Mouse (Mus musculus) right cerebral cortex, postnatal 10 days (tissue): ENCODE results near the gene 1700001C02Rik.

Experiments used
- DNase-seq, 2 experiments: peaks; one replicate each; pipeline ENCODE4 v3.0.0; 2021; ENCODE audit warnings: low spot score in 2 of 2

The 1700001C02Rik gene

DNA sequence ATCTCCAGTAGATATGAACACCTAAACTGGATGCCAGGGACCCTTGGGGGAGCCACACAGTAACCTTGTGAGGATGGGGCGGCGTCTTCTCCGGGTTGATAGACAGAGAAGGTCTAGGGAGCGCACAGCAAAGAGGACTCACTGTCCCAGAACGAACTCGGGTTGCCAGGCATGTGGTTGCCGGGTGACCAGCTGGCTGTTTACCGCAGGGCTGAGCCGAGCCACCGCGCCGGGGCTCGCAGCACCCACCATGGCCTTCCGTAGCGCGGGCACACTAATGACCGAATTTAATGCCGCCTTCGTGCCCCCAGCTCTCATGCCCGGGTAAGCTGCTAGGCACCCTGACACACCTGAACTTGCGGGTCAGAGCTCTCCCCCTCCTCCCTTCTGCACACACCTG lies at the start of gene 1700001C02Rik:
Gene 1700001C02Rik (plus strand): TSS at position 187 of the 400 bp plus-strand sequence.
- DNase-seq = peak; percentile 58 to 60

DNA sequence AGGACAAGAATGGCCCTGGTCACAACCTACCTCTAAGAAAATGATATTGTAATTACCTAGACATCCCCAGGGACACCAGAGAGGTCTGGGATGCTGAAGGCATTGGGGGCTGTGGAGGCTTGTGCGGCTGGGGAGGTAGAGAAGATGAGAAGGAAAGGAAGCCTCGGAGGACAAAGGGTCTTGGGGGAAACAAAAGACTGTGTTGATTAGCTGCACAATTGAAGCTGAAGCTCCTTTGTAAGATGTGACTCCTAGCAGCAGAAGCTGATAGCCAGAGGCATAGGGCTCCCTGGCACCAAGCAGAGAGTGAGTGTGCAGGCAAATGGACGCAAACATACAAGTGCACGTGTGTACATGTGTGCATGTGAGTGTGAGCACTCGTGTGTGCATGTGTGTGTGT lies 49.2 kb upstream of the 1700001C02Rik start:
- no peak for DNase-seq

DNA sequence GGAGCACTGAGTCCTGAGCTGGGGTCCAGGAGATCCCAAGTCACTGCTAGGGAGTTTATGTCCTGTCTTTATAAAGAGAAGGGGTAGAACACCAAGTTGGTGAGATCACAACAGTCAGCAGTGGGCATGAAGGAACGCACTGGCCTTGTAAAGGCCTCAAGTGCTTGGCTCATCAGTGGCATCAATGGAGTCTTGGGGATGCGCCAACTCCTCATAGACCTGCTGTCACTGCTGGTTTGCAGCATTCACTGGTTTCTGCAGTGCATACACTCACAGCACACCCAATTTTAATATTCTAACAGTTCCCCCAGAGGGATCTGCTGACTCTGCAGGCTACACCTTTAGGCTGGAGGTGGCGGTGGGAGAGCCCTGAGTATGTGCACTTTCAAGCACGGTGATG lies 42.7 kb upstream of the 1700001C02Rik start:
- DNase-seq = no peak

DNA sequence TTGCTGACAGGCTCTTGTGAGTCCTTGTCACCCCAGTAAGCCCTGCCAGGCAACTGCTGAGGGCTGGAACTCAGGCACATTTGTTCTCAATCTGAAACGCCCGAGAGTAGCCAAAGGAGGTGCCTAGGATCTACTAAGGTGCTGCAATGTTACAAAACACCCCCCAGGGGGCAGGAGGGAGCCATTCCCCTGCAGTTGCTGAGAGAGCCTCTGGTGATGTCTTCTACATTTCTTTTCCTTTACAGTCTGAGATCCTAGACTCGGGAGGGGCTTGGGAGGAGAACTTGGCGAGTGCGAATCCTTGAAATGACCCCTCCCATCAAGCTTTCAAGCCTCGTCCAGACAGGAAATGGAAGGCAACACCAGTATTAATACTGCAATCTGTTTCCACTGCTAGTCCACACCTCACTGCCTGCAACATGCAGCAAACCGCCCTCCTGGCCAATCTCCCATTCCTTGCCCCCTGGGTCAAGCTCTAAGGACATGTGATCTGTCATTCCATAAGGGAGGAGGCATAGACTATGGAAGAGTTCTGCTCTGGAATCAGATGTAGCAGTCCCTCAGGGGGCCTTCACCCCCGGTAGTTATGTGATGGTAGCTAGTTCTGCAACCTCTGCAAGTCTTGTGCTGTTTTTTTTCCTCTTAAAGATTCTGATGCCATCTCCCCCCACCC lies 42.1 kb upstream of the 1700001C02Rik start:
- DNase-seq = peak in 1 of 2 experiments; percentile 81

DNA sequence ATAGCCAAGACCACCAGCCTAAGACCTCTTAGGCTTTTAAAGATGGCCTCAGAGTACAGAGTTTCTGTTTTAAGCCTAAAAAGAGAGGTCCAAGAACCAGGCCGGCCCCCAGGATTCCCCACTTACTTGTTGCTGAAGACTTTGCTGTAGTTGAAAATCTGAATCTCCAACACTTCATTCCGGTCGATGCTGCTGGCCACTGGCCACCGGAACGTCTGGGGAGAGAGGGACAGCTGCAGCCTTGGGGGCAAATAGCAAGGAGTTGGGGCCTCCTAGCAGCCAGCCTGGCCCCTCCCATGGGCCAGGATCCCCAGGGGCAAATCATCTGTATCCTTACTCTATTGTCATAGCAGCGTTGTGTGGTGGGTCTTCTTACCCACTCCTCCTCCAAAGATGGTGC lies 38.4 kb upstream of the 1700001C02Rik start:
- no peak for DNase-seq

DNA sequence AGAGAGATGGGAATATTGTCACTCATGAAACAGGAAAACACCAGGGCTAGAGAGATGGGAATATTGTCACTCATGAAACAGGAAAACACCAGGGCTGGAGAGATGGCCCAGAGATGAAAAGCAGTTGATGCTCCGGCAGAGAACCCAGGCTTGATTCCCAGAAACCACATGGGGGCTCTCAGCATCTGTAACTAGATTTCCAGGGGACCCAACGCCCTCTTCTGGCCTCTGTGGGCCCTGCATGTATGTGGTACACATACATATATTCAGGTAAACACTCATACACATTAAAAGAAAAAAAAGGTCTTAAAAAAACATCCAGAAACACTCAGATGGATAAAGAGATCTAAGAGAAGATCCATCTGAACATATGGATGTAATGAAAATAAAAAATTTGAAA lies 26.9 kb upstream of the 1700001C02Rik start:
- DNase-seq = no peak

DNA sequence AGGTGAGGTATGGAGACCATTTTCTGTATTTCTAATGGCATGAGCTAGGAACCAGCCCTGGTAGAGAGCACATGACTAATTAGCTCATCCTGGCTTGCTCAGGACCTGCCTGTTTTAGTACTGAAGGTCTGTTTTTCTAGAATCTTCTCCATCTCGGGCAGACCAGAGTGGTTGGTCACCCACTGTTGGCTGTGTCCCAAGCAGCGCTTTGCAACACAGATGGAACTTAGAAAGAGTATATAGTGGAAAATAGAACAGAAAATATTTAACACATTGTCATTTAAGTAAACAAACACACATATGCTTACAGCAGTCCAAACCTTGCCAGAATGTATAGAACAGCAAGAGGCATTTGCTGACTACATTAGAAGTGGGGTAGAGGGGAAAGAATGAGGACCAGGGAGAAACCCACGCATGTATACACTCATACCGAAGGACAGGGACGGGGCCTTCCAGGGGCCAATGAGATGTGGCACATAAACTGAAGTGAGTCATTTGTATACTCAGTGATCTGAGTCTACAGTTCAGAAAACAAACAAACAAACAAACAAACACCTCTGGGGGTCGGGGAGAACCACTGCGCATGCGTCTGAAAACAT lies 25.4 kb upstream of the 1700001C02Rik start:
- peak; percentile 40 to 52 for DNase-seq

DNA sequence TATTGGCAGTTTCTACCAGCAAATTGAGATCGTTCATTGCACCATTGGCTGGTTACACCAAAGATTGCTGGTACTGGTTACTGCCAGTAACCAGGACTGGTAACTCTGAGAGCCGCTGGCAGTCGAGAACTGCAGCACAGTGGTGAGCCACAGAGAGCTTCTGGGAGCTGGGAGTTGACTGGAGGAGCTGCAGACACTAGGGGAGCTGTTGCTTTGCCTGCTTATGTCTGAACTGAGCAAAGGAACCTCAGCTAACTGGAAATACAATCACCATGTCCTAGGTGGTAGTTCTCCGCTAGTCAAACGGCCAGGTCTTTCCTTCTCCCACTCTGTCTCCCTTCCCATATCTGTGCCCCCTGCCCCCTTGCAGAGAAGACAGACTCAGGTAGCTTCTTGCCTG lies 23.7 kb upstream of the 1700001C02Rik start:
- DNase-seq = no peak

DNA sequence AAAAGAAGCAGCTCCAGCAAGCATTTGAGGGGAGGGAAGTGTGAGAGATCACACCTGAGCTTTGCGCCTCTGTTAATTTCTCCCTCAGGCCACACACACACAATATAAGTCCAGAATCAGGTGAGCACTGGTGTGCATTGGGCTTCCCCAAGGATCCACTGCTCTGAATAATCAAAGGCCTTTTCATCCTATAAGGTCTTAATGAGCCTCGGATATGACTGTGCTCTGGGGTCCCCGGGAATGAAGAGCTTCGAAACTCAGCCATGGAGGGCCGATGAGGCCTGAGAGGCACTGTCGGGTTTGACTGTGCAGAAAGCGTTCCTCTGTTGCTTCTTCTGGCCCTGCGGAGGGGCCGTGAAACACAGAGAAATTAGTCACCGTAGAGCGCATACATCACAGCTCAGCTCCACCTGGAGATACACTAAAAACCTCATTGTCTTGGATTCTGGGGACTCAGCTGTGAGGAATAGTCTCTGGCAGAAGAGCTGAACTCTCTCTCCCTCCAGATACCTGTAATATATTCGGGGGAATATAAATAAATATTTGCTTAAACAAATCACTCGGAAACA lies 21.4 kb upstream of the 1700001C02Rik start:
- DNase-seq = no peak

DNA sequence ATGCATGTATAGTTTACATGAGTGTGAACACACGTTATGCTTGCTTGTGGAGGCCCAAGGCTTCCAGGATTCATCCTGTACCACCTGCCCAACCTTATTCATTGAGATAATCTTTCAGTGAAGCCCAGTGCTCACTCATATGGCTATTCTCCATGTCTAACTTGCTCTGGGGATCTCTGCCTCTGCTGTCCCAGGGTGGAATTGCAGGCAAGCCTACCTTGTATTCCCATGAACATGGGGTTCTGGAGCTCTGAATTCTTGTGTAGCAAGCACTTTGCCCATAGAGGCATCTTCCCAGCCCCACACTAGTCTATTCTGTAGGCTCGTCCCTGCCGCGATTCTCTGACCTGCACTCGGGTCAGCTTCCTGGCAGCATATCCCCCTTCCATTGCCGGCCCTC lies 9.8 kb upstream of the 1700001C02Rik start:
- DNase-seq = no peak

DNA sequence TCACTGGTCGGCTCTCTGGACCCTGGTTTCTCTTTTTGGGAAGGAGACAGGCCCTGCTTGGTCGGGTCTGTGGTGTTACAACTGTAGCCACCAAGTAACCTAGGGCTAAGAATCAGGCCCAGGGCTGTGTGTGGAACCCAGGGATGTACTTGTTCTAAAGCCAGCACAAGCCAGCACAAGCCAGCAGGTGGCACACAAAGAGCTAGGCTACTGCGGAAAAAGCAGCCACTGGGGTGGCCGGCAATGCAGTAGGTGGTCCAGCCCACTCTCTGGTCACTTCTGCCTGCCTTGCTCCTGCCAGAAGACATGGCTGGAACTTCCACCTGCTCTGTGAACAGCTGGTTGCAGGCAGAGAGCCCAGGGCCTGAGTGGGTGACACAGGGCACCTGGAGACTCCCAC lies 5.7 kb upstream of the 1700001C02Rik start:
- peak in 1 of 2 experiments; percentile 47 for DNase-seq

DNA sequence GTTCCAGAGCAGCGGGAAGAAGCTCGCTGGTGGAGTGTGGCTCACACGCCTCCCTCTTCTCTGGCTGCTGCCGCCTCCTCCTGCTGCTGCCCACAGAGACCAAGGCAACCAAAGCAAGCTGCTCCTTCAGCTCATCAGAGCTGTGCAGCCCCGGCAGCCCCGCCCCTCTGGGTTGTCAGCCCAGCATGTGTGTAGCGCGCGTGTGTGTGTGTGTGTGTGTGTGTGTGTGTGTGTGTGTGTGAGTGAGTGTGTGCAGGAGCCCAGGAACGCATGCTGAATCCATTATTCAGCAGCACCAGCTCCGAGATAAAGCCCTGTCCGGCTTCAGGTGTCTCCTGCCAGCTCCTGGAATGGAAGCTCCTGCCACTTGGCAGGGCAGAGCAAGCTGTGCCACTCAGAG lies 4.0 kb upstream of the 1700001C02Rik start, which contains the start of gene Otof:
Gene Otof (minus strand): TSS at position 112 of the 400 bp plus-strand sequence.
- DNase-seq = peak; percentile 85 to 90

DNA sequence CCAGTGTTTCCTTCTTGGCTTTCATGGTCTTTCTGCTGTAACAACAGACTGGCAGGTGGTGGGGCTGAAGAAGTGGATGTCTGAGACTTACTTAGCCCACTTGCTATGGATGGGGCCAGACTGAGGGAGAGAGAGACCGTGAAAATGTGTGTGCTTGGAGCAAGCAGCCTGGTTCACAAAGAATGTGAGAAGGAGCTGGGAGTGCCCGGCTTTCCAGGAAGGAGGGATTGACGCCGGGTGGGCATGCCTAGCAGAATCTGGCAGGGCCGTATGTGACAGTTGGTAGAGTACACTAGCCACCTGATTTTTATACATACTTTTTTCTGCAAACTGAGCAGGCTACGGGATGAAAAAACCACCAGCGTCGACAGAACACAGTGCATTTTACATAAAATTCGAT lies 468 bp downstream of the 1700001C02Rik start:
- DNase-seq = peak; percentile 74 to 83

DNA sequence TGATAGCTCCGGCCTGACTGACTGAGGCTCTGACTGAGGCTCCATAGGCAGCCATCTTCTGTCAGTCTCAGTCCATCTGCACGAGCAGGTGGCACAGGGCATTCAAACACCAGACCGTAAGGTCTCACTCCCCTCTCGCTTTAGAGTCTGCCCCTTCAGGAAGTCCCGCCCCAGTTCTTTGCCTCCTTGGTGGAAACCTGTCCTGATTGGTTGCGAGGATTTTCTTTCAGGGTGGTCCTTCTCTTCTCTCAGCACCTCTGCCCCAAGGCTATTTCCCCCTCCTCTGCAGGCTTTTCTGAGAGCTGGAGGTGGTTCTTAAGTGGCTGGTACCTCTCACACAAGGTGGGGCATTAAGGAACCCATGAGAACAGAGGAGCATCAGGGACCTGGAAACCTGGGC lies 4.6 kb downstream of the 1700001C02Rik start:
- no peak for DNase-seq

DNA sequence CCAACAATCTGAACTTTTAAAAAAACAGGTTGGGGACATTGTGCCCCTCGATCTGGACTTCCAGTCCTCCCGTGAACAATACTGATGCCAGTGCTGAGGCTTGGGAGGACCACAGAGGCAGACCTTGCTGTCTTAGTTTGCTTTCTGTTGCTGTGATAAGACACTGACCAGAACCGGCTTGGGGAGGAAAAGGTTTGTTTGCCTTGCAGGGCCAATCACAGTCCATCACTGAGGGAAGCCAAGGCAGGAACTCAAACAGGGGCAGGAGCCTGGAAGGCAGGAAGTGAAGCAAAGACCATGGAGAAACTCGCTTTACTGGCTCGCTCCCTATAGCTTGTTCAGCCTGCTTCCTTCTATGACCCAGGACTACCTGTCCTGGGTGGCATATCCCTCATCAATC lies 6.3 kb downstream of the 1700001C02Rik start:
- DNase-seq = no peak

DNA sequence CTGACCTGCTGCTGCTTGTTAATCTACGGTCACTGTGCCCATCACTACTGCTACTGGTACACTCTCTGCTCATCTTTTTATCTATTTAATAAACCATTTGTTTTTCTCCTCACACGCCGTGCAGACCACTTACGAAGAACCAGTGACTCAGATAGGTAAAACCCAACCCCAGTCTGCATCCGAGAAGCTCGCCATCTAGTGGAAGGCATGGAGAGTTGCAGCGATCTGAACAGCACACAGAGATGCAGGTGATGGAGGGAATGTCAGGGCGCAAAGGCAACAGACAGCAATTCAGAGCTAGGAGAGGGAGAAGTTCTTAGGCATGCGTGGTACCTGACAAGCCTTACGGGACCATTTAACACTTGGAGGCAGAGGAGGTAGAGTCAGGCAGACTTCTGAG lies 10.7 kb downstream of the 1700001C02Rik start:
- DNase-seq = peak in 1 of 2 experiments; percentile 56

DNA sequence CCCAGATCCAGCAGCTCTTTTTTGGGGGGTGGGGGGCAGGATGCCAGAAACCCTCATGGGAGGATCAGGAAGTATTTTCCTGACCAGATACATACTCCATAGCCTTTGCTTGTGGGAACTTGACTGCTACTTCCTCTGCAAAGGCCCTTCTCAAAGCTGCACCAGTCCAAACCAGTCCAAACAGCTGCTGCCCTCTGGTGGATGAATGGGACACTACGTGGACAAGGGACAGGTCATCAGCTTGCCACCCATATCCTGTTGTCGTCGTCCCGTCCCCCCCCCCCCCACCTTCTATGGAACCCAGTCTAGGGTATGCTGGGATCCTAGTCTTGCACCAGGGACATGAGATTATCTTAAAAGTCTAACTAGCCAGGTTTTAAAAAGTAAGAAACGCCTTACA lies 16.5 kb downstream of the 1700001C02Rik start:
- peak; percentile 67 to 79 for DNase-seq

DNA sequence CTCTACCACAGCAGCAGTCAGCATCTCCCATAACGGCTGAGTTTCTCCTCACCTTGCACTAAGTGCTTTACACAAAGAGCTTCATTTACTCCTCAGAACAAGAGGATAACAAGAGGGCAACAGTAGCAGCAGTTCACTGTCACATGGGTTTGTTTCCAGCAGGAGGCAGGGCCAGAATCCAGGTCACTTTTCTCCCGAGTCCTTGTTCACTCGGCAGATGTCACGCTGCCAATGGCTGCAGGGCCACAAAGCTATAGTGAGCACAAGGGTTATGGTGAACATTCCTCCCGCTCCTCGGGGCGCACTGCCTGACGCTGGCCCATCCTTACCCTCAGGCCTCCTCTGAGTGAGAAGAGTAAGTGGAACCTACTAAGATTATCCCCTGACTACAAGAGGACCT lies 17.7 kb downstream of the 1700001C02Rik start:
- no peak for DNase-seq

DNA sequence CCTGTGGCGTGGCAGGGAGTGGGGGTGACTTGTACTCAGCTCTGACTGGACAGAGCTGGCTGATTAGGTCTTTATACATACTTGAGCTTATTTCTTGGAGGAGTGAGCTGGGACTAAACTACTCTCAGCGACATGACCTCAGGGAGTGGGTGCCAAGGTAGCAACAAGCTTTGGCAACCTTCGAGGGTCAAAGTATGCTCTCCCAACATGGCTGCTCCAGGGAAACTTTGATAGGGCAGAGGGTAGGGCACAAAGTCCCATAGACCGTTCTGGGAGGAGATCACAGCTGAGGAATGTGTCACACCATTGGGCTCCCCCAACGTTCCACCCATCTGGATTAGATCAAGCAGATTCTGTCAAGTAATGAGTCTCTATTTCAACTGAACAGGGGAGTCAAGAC lies 18.7 kb downstream of the 1700001C02Rik start:
- DNase-seq = no peak

DNA sequence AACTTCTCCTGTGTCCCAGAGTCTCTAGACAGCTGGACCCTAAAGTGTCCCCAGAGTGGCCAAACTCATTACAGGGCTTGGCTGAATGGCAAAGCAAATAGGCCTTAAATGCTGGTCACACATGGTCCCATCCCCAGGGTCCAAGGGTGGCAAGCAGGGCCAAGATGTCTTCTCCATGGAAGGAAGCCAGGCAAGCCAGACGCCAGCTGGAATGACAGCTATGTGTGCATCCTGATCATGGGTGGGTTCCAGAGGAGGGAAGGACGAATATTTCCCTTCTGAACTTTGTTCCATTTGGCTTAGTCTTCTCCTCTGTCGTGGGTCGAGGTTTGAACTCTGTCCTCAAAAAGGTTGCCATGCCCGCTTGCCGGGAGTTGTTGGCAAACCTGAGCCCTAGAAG lies 19.3 kb downstream of the 1700001C02Rik start:
- DNase-seq = no peak

DNA sequence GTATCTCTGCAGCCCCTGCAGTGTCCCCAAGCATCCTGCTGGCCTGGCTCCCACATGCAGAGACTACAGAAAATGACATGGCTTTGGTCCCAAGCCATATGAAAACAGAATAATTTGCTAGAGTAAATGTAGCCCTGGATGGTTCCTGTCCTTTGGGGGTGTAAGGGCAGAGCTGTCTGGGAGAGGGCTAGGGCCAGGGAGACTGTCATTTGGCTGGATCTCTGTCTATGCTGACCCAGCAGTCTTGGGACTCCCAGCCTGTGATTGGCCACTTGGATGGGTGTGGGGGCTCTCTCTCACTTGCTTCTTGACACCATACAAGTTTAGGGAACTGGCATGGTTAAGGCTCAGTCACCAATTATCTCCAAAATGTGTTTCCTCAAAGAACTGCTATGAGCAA lies 24.4 kb downstream of the 1700001C02Rik start:
- DNase-seq = no peak

DNA sequence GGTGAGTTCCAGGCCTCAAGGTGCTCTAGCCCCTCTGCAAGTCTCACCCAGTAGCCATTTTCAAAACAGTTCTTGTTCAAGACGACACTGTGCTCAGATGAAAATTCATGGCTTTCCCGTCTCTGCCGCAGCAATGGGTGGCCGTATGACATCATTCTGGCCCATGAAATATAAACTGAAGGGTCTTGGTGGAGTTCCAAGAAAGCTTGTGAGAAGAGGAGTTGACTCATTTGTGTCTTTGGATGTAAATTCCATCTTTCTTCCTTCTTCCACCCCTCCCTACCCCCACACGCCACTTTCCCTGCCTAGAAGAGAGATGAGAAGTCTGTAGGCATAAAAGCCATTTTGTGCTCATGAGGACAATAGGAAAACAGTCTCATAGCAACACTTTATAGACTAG lies 25.0 kb downstream of the 1700001C02Rik start:
- DNase-seq = no peak

DNA sequence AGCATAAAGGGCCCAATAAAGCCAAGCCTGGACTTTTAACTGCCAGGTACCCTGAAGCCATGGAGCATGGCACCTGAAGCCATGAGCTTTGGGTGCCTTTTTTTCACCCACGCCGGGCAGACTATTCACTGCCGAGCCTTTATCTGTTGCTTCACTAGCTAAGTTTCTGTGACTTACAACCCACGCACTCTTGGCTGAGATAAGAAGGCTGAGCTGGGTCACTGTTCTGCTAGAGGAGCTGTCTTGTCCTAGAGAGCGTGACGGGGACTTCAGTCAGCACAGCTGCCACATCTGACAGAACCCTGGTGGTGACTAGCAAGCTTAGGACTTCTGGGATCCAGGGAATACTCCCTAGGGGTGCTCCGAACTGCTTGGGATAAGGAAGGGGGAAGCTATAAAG lies 27.9 kb downstream of the 1700001C02Rik start:
- DNase-seq = no peak
